In the genomic region with DNA sequence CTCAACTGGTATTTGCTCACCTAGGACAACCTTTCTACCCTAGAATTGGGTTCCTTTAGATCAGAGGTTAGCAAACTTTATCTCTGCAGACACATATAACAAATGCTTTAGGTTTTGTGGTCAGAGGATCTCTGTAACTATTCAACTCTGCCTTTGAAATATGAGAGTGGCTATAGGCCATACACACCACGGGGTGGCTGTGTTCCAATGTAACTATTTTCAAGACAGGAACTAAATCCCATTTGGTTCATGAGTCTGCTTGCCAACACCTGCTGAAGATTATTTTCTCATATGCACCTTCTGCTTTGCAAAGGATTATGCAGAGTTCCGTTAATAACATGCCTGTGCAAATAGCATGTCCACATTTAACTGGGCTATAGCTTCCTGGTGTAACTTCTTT, we compare ENCODE assay signal across 24 mouse cellular contexts. TPM values are rescaled to one million over a fixed set of nuclear protein-coding genes. Genes with fewer than 3 reads are reported as not detected.
DNase-seq lines count a peak whose midpoint lies in the region; ATAC-seq and TF ChIP-seq lines count a peak whose summit lies in the region.
"Had no signal": no experiment of that assay in that cellular context is flagged by ENCODE, and none has a peak within 500 bp of the region (broad histone marks: within the 10 kb centered on the region; RNA-seq: fewer than 3 reads in every experiment).

No protein-coding gene starts in this region.

- H3K4me3 ChIP-seq in hindbrain, postnatal 0 days (ENCODE audit: low read length): no peak overlapping the region
- no peak overlapping the region for H3K4me3 ChIP-seq in hindbrain, embryonic 13.5 days
- H3K4me3 ChIP-seq: embryonic facial prominence, embryonic 15.5 days; hindbrain, embryonic 15.5 days; kidney, embryonic 15.5 days; limb, embryonic 13.5 days; lung, embryonic 15.5 days; midbrain, embryonic 12.5 days; myocyte had no signal

- no peak for TF ChIP-seq CTCF in hindbrain, postnatal 0 days (IDR thresholded peaks at IDR 0.05; ENCODE audit: low read depth)

- H3K9ac ChIP-seq in hindbrain, postnatal 0 days (replicated peaks; ENCODE audit: low read length): no peak overlapping the region
- H3K9ac ChIP-seq in hindbrain, embryonic 13.5 days: no peak overlapping the region
- H3K9ac ChIP-seq: embryonic facial prominence, embryonic 15.5 days; hindbrain, embryonic 15.5 days; kidney, embryonic 15.5 days; limb, embryonic 13.5 days; liver, embryonic 14.5 days; lung, embryonic 15.5 days; midbrain, embryonic 12.5 days had no signal

- H3K9me3 ChIP-seq in hindbrain, postnatal 0 days (ENCODE audit: low read length): no peaks in the 10 kb centered on the region
- no peaks in the 10 kb centered on the region for H3K9me3 ChIP-seq in hindbrain, embryonic 13.5 days
- H3K9me3 ChIP-seq: embryonic facial prominence, embryonic 15.5 days; hindbrain, embryonic 15.5 days; kidney, embryonic 15.5 days; limb, embryonic 13.5 days; lung, embryonic 15.5 days; midbrain, embryonic 12.5 days had no signal

- peak; percentile 26; the same call in 1 of the 2 replicates for ATAC-seq in cerebellum, adult (ENCODE audit: insufficient number of reproducible peaks, low FRiP score, low TSS enrichment)
- ATAC-seq in hindbrain, postnatal 0 days: no peak
- no peak for ATAC-seq in hindbrain, embryonic 13.5 days (ENCODE audit: low FRiP score)
- peak; percentile 42 for ATAC-seq in megakaryocyte progenitor cell, adult 5-6 weeks (replicated peaks; ENCODE audit: poor library complexity)
- ATAC-seq: forebrain, embryonic 16.5 days; intestine, embryonic 16.5 days had no signal

- WGBS in hindbrain, postnatal 0 days: 63% methylated on average over 2 of the region's 2 CpGs
- 78% methylated on average over 2 of the region's 2 CpGs for WGBS in hindbrain, embryonic 13.5 days

- DNase-seq in cerebellum, adult 9-11 months: no peak
- peak; percentile 5 for DNase-seq in hindbrain, postnatal 0 days (ENCODE audit: low spot score)
- peak; percentile 18 for DNase-seq in brain, adult 2 months (ENCODE audit: low read depth, low spot score)
- no peak for DNase-seq in thymus, postnatal 36 days
- DNase-seq in left cerebral cortex, postnatal 36 days (ENCODE audit: low spot score in 2 of 2): no peak
- DNase-seq: heart, adult 11 months; heart, postnatal 36 days; lung, postnatal 4 days; right cerebral cortex, postnatal 4 days; thymus, postnatal 14 days had no signal

- H3K27me3 ChIP-seq in hindbrain, postnatal 0 days (ENCODE audit: insufficient read depth, low read length): no peaks in the 10 kb centered on the region
- no peaks in the 10 kb centered on the region for H3K27me3 ChIP-seq in hindbrain, embryonic 13.5 days
- H3K27me3 ChIP-seq: CH12.LX; embryonic facial prominence, embryonic 15.5 days; hindbrain, embryonic 15.5 days; kidney, embryonic 15.5 days; limb, embryonic 13.5 days; lung, embryonic 15.5 days; midbrain, embryonic 12.5 days had no signal

- H3K36me3 ChIP-seq in hindbrain, postnatal 0 days (ENCODE audit: insufficient read depth, low read length): no peaks in the 10 kb centered on the region
- H3K36me3 ChIP-seq in hindbrain, embryonic 13.5 days: no peaks in the 10 kb centered on the region
- H3K36me3 ChIP-seq: embryonic facial prominence, embryonic 15.5 days; hindbrain, embryonic 15.5 days; kidney, embryonic 15.5 days; lung, embryonic 15.5 days; midbrain, embryonic 12.5 days had no signal

- H3K27ac ChIP-seq in hindbrain, postnatal 0 days: no peak overlapping the region
- H3K27ac ChIP-seq in hindbrain, embryonic 13.5 days: no peak overlapping the region
- H3K27ac ChIP-seq: embryonic facial prominence, embryonic 15.5 days; hindbrain, embryonic 15.5 days; kidney, embryonic 15.5 days; limb, embryonic 13.5 days; liver, embryonic 14.5 days; lung, embryonic 15.5 days; midbrain, embryonic 12.5 days had no signal

- intact Hi-C loops in left cerebral cortex, postnatal 36 days (cut with DNase I): no loop called here

- H3K4me2 ChIP-seq in hindbrain, postnatal 0 days (ENCODE audit: low read depth, low read length): no peak overlapping the region
- H3K4me2 ChIP-seq in hindbrain, embryonic 13.5 days: no peak overlapping the region
- H3K4me2 ChIP-seq: embryonic facial prominence, embryonic 15.5 days; hindbrain, embryonic 15.5 days; kidney, embryonic 15.5 days; limb, embryonic 13.5 days; lung, embryonic 15.5 days; midbrain, embryonic 12.5 days had no signal

- no peaks in the 10 kb centered on the region for H3K4me1 ChIP-seq in hindbrain, postnatal 0 days (ENCODE audit: insufficient read depth, low read length)
- H3K4me1 ChIP-seq in hindbrain, embryonic 13.5 days (replicated peaks): no peaks in the 10 kb centered on the region
- H3K4me1 ChIP-seq: embryonic facial prominence, embryonic 15.5 days; hindbrain, embryonic 15.5 days; kidney, embryonic 15.5 days; lung, embryonic 15.5 days; midbrain, embryonic 12.5 days had no signal

RNA-seq across cellular contexts. Expression of a gene that starts 35.1 kb away (rescaled TPM):
- 16.4 and 19.3 TPM in 2 replicates for total RNA-seq in hindbrain, postnatal 0 days (2014; rRNA removed)
- polyA plus RNA-seq in hindbrain, postnatal 0 days (2015; fragmentation: Nextera tagmentation; extraction: Ambion mirVana): 10.1 and 10.6 TPM in 2 replicates
- 16.4 and 19.8 TPM in 2 replicates for polyA plus RNA-seq in hindbrain, embryonic 13.5 days (2015; fragmentation: Nextera tagmentation; extraction: Ambion mirVana)
- 36.7 and 45.4 TPM in 2 replicates for total RNA-seq in megakaryocyte progenitor cell, adult 5-6 weeks (2015)
- total RNA-seq in megakaryocyte progenitor cell, adult 5-6 weeks (2017): 24.2 and 28.1 TPM in 2 replicates
- total RNA-seq in left cerebral cortex, postnatal 36 days (2021): 10 to 100 TPM; 11.8 to 16.1 TPM

Comparison
In these comparisons a context has a peak if more than half of its experiments do, and no peak if none do; other contexts are left out.
1. ATAC-seq: peak in cerebellum, adult (single experiment) and megakaryocyte progenitor cell, adult 5-6 weeks (single experiment); none in hindbrain, postnatal 0 days (single experiment) and hindbrain, embryonic 13.5 days (single experiment).
2. DNase-seq: peak in hindbrain, postnatal 0 days (single experiment) and brain, adult 2 months (single experiment); none in cerebellum, adult 9-11 months (single experiment), thymus, postnatal 36 days (0 of 2) and left cerebral cortex, postnatal 36 days (0 of 2).